14 mouse cellular contexts compared by ENCODE assay signal in genomic region chr14:78548807-78549206, GRCm38 (mm10). TPM values are rescaled to one million over a fixed set of nuclear protein-coding genes. Genes with fewer than 3 reads are reported as not detected.
DNase-seq lines count a peak whose midpoint lies in the region; ATAC-seq and TF ChIP-seq lines count a peak whose summit lies in the region.
"Had no signal": no experiment of that assay in that cellular context is flagged by ENCODE, and none has a peak within 500 bp of the region (broad histone marks: within the 10 kb centered on the region; RNA-seq: fewer than 3 reads in every experiment).

No protein-coding gene starts in this region.

- peak; percentile 74 to 76; a peak in 3 of 4 replicates for ATAC-seq in hematopoietic stem cell, adult 5-6 weeks (replicated peaks in 1 of 2; ENCODE audit: insufficient read depth in 1 of 2, low FRiP score in 2 of 2, low TSS enrichment in 1 of 2, low read depth in 1 of 2, poor library complexity in 2 of 2, severe bottlenecking in 2 of 2)
- ATAC-seq in megakaryocyte, adult 5-6 weeks (ENCODE audit: poor library complexity, severe bottlenecking): peak; percentile 54
- ATAC-seq: CD4-positive, CD25-positive, alpha-beta regulatory T cell, adult 4 months; liver, postnatal 0 days had no signal

- 71% methylated on average over 6 of the region's 6 CpGs for WGBS in kidney, adult 2 months

- peak; percentile 37 for DNase-seq in kidney, adult 2 months
- no peak for DNase-seq in kidney, postnatal 14 days
- peak; percentile 68 for DNase-seq in heart, adult 8-10 months (ENCODE audit: low spot score)
- no peak for DNase-seq in embryo, embryonic 9.5 days (ENCODE audit: extremely low spot score)
- no peak for DNase-seq in urinary bladder, postnatal 14 days (ENCODE audit: low spot score)
- DNase-seq in MN1 (ENCODE audit: low spot score): no peak
- DNase-seq: adrenal gland, postnatal 25 days; cerebellum, postnatal 10 days; kidney, adult 18-20 months; liver, postnatal 0 days; retina, postnatal 1 day had no signal

- TF ChIP-seq POLR2A in kidney, adult 2 months (IDR thresholded peaks at IDR 0.05; ENCODE audit: low read depth, low read length): no peak

- TF ChIP-seq CTCF in kidney, adult 2 months (conservative IDR thresholded peaks at IDR 0.05; ENCODE audit: insufficient read depth, insufficient read length, low read depth, low read length): no peak

- H3K36me3 ChIP-seq in kidney, adult 2 months (ENCODE audit: control insufficient read depth, insufficient read depth, low read length): no peaks in the 10 kb centered on the region

- no peak overlapping the region for H3K27ac ChIP-seq in kidney, adult 2 months (ENCODE audit: insufficient read depth, low read depth, low read length)

- H3K4me1 ChIP-seq in kidney, adult 2 months (ENCODE audit: control insufficient read depth, insufficient read depth, low read length): no peaks in the 10 kb centered on the region

- no peaks in the 10 kb centered on the region for H3K27me3 ChIP-seq in kidney, adult 2 months (replicated peaks; ENCODE audit: control insufficient read depth, insufficient read depth, low read length)

- no peak overlapping the region for H3K4me3 ChIP-seq in kidney, adult 2 months (ENCODE audit: insufficient read depth, low read depth, low read length)

RNA-seq across cellular contexts. Expression of gene Akap11, which starts 12.2 kb away (rescaled TPM):
- polyA plus RNA-seq in kidney, adult 2 months (2012; rRNA removed): 7.0 and 9.1 TPM in 2 replicates
- total RNA-seq in heart, adult 8-10 months (2022): 10 to 100 TPM; 34.5 to 47.1 (median 36.8) TPM
- total RNA-seq in hematopoietic stem cell, adult 5-6 weeks (2017): 53.6 and 55.3 TPM in 2 replicates
- 22.0 and 24.6 TPM in 2 replicates for total RNA-seq in megakaryocyte, adult 5-6 weeks (2015)
- total RNA-seq in megakaryocyte, adult 5-6 weeks (2017): 30.9 and 33.9 TPM in 2 replicates

Comparison
In these comparisons a context has a peak if more than half of its experiments do, and no peak if none do; other contexts are left out.
1. DNase-seq: peak in kidney, adult 2 months (single experiment) and heart, adult 8-10 months (single experiment); none in kidney, postnatal 14 days (single experiment), embryo, embryonic 9.5 days (single experiment), urinary bladder, postnatal 14 days (single experiment) and MN1 (single experiment).